Mouse (Mus musculus): Measurements from ENCODE around the gene Gabrr2. TPM values are rescaled to one million over a fixed set of nuclear protein-coding genes. Genes with fewer than 3 reads are reported as not detected.
"Not testable (repeated sequence)": the region's sequence is repeated elsewhere in the genome, so short reads cannot be mapped to it uniquely, and the experiment has no call there.

The Gabrr2 gene
- polyA plus RNA-seq, 1 experiment from 2014 or later = not detected

- ATAC-seq (replicated peaks; ENCODE audit: low FRiP score) = no peak
- H3K36me3 ChIP-seq = no peaks in the 10 kb centered on the region
- H3K9me3 ChIP-seq (replicated peaks) = no peaks in the 10 kb centered on the region
- H3K4me1 ChIP-seq = peaks cover 7% of the 10 kb centered on the region; the same call in 1 of the 2 replicates
- H3K4me2 ChIP-seq = no peak overlapping the region
- no peak overlapping the region for H3K9ac ChIP-seq
- no peak overlapping the region for H3K27ac ChIP-seq
- H3K4me3 ChIP-seq (replicated peaks) = no peak overlapping the region
- no peaks in the 10 kb centered on the region for H3K27me3 ChIP-seq
- 54% methylated on average over 11 of the region's 11 CpGs for WGBS
Measured at GRCm38 (mm10) chr4:33072526-33073161, 9.8 kb downstream of the Gabrr2 start.

- peaks cover 10% of the 10 kb centered on the region; the same call in 1 of the 2 replicates for H3K4me1 ChIP-seq
- 77% methylated on average over 4 of the region's 4 CpGs for WGBS
- H3K36me3 ChIP-seq = no peaks in the 10 kb centered on the region
- H3K4me2 ChIP-seq = no peak overlapping the region
- no peak overlapping the region for H3K9ac ChIP-seq
- H3K27me3 ChIP-seq = no peaks in the 10 kb centered on the region
- no peak overlapping the region for H3K4me3 ChIP-seq (replicated peaks)
- H3K27ac ChIP-seq = no peak overlapping the region
- ATAC-seq (replicated peaks; ENCODE audit: low FRiP score) = no peak
- H3K9me3 ChIP-seq (replicated peaks) = no peaks in the 10 kb centered on the region
Measured at GRCm38 (mm10) chr4:33074406-33074805, 11.6 kb downstream of the Gabrr2 start.

- Histone ChIP-seq H3K27me3 (no peaks in the 10 kb centered on the region), H3K4me2 (no peak overlapping the region), H3K4me3 (replicated peaks) (no peak overlapping the region), H3K9ac (no peak overlapping the region), H3K27ac (no peak overlapping the region), H3K36me3 (no peaks in the 10 kb centered on the region), H3K4me1 (peaks cover 10% of the 10 kb centered on the region; the same call in 1 of the 2 replicates), H3K9me3 (replicated peaks) (no peaks in the 10 kb centered on the region)
- no peak for ATAC-seq (replicated peaks; ENCODE audit: low FRiP score)
- 79% methylated on average over 5 of the region's 5 CpGs for WGBS
Measured at GRCm38 (mm10) chr4:33074851-33075250, 12.1 kb downstream of the Gabrr2 start.

- H3K9me3 ChIP-seq (replicated peaks) = no peaks in the 10 kb centered on the region
- H3K4me1 ChIP-seq = peaks cover 10% of the 10 kb centered on the region; the same call in 1 of the 2 replicates
- 91% methylated on average over 5 of the region's 5 CpGs for WGBS
- H3K27ac ChIP-seq = no peak overlapping the region
- H3K4me2 ChIP-seq = no peak overlapping the region
- H3K4me3 ChIP-seq (replicated peaks) = no peak overlapping the region
- no peak overlapping the region for H3K9ac ChIP-seq
- ATAC-seq (replicated peaks; ENCODE audit: low FRiP score) = no peak
- H3K27me3 ChIP-seq = no peaks in the 10 kb centered on the region
- H3K36me3 ChIP-seq = no peaks in the 10 kb centered on the region
Measured at GRCm38 (mm10) chr4:33075776-33076524, 13.2 kb downstream of the Gabrr2 start.

- peaks cover 10% of the 10 kb centered on the region; the same call in 1 of the 2 replicates for H3K4me1 ChIP-seq
- H3K27me3 ChIP-seq = no peaks in the 10 kb centered on the region
- 74% methylated on average over 11 of the region's 11 CpGs for WGBS
- no peaks in the 10 kb centered on the region for H3K36me3 ChIP-seq
- no peak overlapping the region for H3K9ac ChIP-seq
- H3K4me3 ChIP-seq (replicated peaks) = no peak overlapping the region
- no peak overlapping the region for H3K4me2 ChIP-seq
- H3K9me3 ChIP-seq (replicated peaks) = no peaks in the 10 kb centered on the region
- peak; percentile 22; the same call in 1 of the 2 replicates for ATAC-seq (replicated peaks; ENCODE audit: low FRiP score)
- no peak overlapping the region for H3K27ac ChIP-seq
Measured at GRCm38 (mm10) chr4:33077161-33077560, 14.4 kb downstream of the Gabrr2 start.

- Histone ChIP-seq H3K27ac (no peak overlapping the region), H3K27me3 (no peaks in the 10 kb centered on the region), H3K9me3 (replicated peaks) (no peaks in the 10 kb centered on the region), H3K4me1 (peaks cover 9% of the 10 kb centered on the region; the same call in 1 of the 2 replicates), H3K4me2 (no peak overlapping the region), H3K36me3 (no peaks in the 10 kb centered on the region), H3K9ac (no peak overlapping the region), H3K4me3 (replicated peaks) (no peak overlapping the region)
- peak; percentile 19; the same call in 1 of the 2 replicates for ATAC-seq (replicated peaks; ENCODE audit: low FRiP score)
- 25% methylated on average over 8 of the region's 8 CpGs for WGBS
Measured at GRCm38 (mm10) chr4:33077724-33078123, 14.9 kb downstream of the Gabrr2 start.

- H3K4me1 ChIP-seq = peaks cover 7% of the 10 kb centered on the region; the same call in 1 of the 2 replicates
- H3K27ac ChIP-seq = no peak overlapping the region
- no peaks in the 10 kb centered on the region for H3K27me3 ChIP-seq
- no peak overlapping the region for H3K4me2 ChIP-seq
- no peaks in the 10 kb centered on the region for H3K9me3 ChIP-seq (replicated peaks)
- no peak overlapping the region for H3K4me3 ChIP-seq (replicated peaks)
- no peak for ATAC-seq (replicated peaks; ENCODE audit: low FRiP score)
- no peak overlapping the region for H3K9ac ChIP-seq
- no peaks in the 10 kb centered on the region for H3K36me3 ChIP-seq
- WGBS = 91% methylated on average over 3 of the region's 3 CpGs
Measured at GRCm38 (mm10) chr4:33078492-33078891, 15.7 kb downstream of the Gabrr2 start.

- H3K4me1 ChIP-seq = no peaks in the 10 kb centered on the region
- H3K9ac ChIP-seq = no peak overlapping the region
- H3K27ac ChIP-seq = no peak overlapping the region
- no peaks in the 10 kb centered on the region for H3K9me3 ChIP-seq (replicated peaks)
- no peaks in the 10 kb centered on the region for H3K27me3 ChIP-seq
- no peak overlapping the region for H3K4me3 ChIP-seq (replicated peaks)
- H3K36me3 ChIP-seq = no peaks in the 10 kb centered on the region
- 83% methylated on average over 6 of the region's 6 CpGs for WGBS
- H3K4me2 ChIP-seq = no peak overlapping the region
- ATAC-seq (replicated peaks; ENCODE audit: low FRiP score) = no peak
Measured at GRCm38 (mm10) chr4:33099118-33099694, 36.4 kb downstream of the Gabrr2 start.

GRCm38 (mm10) chr4:33109720-33110458, 47.1 kb downstream of the Gabrr2 start:
- Histone ChIP-seq H3K27ac (no peak overlapping the region), H3K36me3 (no peaks in the 10 kb centered on the region), H3K9ac (no peak overlapping the region), H3K4me1 (no peaks in the 10 kb centered on the region), H3K27me3 (no peaks in the 10 kb centered on the region), H3K9me3 (replicated peaks) (no peaks in the 10 kb centered on the region), H3K4me3 (replicated peaks) (no peak overlapping the region), H3K4me2 (no peak overlapping the region)
- ATAC-seq (replicated peaks; ENCODE audit: low FRiP score) = no peak
- 81% methylated on average over 14 of the region's 14 CpGs for WGBS

- no peak overlapping the region for H3K4me2 ChIP-seq
- no peaks in the 10 kb centered on the region for H3K36me3 ChIP-seq
- no peaks in the 10 kb centered on the region for H3K9me3 ChIP-seq (replicated peaks)
- H3K27me3 ChIP-seq = no peaks in the 10 kb centered on the region
- WGBS = 84% methylated on average over 7 of the region's 7 CpGs
- no peak overlapping the region for H3K4me3 ChIP-seq (replicated peaks)
- no peak overlapping the region for H3K9ac ChIP-seq
- H3K4me1 ChIP-seq = no peaks in the 10 kb centered on the region
- ATAC-seq (replicated peaks; ENCODE audit: low FRiP score) = no peak
- H3K27ac ChIP-seq = no peak overlapping the region
Measured at GRCm38 (mm10) chr4:33110845-33111244, 48.0 kb downstream of the Gabrr2 start.

GRCm38 (mm10) chr4:33111358-33111757, 48.6 kb downstream of the Gabrr2 start:
- no peak for ATAC-seq (replicated peaks; ENCODE audit: low FRiP score)
- no peak overlapping the region for H3K4me3 ChIP-seq (replicated peaks)
- no peaks in the 10 kb centered on the region for H3K9me3 ChIP-seq (replicated peaks)
- no peaks in the 10 kb centered on the region for H3K4me1 ChIP-seq
- no peak overlapping the region for H3K9ac ChIP-seq
- no peaks in the 10 kb centered on the region for H3K36me3 ChIP-seq
- H3K27ac ChIP-seq = no peak overlapping the region
- H3K4me2 ChIP-seq = no peak overlapping the region
- WGBS = 81% methylated on average over 9 of the region's 9 CpGs
- no peaks in the 10 kb centered on the region for H3K27me3 ChIP-seq

- not testable (repeated sequence) for H3K4me1 ChIP-seq; H3K4me3 ChIP-seq (replicated peaks); H3K27ac ChIP-seq; H3K9me3 ChIP-seq (replicated peaks); H3K4me2 ChIP-seq; H3K27me3 ChIP-seq; H3K36me3 ChIP-seq; H3K9ac ChIP-seq; ATAC-seq (replicated peaks; ENCODE audit: low FRiP score)
- WGBS = 94% methylated on average over 14 of the region's 14 CpGs
Measured at GRCm38 (mm10) chr4:33112866-33113265, 50.1 kb downstream of the Gabrr2 start.
